In genomic region chr16:37802686-37803295, GRCm38 (mm10) we compare ENCODE assay signal across 11 mouse cellular contexts. TPM values are rescaled to one million over a fixed set of nuclear protein-coding genes. Genes with fewer than 3 reads are reported as not detected.
DNase-seq lines count a peak whose midpoint lies in the region; ATAC-seq and TF ChIP-seq lines count a peak whose summit lies in the region.
"Had no signal": no experiment of that assay in that cellular context is flagged by ENCODE, and none has a peak within 500 bp of the region (broad histone marks: within the 10 kb centered on the region; RNA-seq: fewer than 3 reads in every experiment).

No protein-coding gene starts in this region.

- H3K9me3 ChIP-seq in limb, embryonic 15.5 days, result no peaks in the 10 kb centered on the region
- no peaks in the 10 kb centered on the region for H3K9me3 ChIP-seq in lung, postnatal 0 days (ENCODE audit: low read length)
- H3K9me3 ChIP-seq: embryonic facial prominence, embryonic 15.5 days had no signal

- H3K4me3 ChIP-seq in embryonic fibroblast, embryonic 13.5 days (ENCODE audit: insufficient read depth, low read length), result no peak overlapping the region
- no peak overlapping the region for H3K4me3 ChIP-seq in limb, embryonic 15.5 days
- no peak overlapping the region for H3K4me3 ChIP-seq in lung, postnatal 0 days (ENCODE audit: low read depth, low read length)
- H3K4me3 ChIP-seq: embryonic facial prominence, embryonic 15.5 days had no signal

- TF ChIP-seq POLR2A in embryonic fibroblast, embryonic 13.5 days (IDR thresholded peaks at IDR 0.05; ENCODE audit: low read depth, low read length), result no peak

- peak; percentile 69 to 70 for DNase-seq in left cerebral cortex, postnatal 14 days (ENCODE audit: low spot score in 2 of 2)
- DNase-seq in left cerebral cortex, postnatal 10 days (ENCODE audit: extremely low spot score in 1 of 2, low spot score in 2 of 2), result no peak
- DNase-seq in right cerebral cortex, postnatal 25 days, result peak; percentile 62
- no peak for DNase-seq in lung, postnatal 0 days (ENCODE audit: low spot score)
- DNase-seq in adrenal gland, postnatal 14 days, result no peak

- intact Hi-C loops in left cerebral cortex, postnatal 14 days (cut with DNase I), result no loop called here
- intact Hi-C loops in left cerebral cortex, postnatal 10 days (cut with DNase I), result loop anchor here (10.0 kb wide), 1 partner anchor 698 kb away; no protein-coding TSS in a partner anchor

- 33% methylated on average over 4 of the region's 4 CpGs for WGBS in limb, embryonic 15.5 days
- WGBS in lung, postnatal 0 days, result 63% methylated on average over 4 of the region's 4 CpGs

- H3K4me2 ChIP-seq in limb, embryonic 15.5 days, result no peak overlapping the region
- no peak overlapping the region for H3K4me2 ChIP-seq in lung, postnatal 0 days (replicated peaks; ENCODE audit: low read depth, low read length)
- H3K4me2 ChIP-seq: embryonic facial prominence, embryonic 15.5 days had no signal

- H3K4me1 ChIP-seq in embryonic fibroblast, embryonic 13.5 days (ENCODE audit: control insufficient read depth, insufficient read depth, low read length), result peaks cover 24% of the 10 kb centered on the region
- H3K4me1 ChIP-seq in limb, embryonic 15.5 days, result peaks cover 41% of the 10 kb centered on the region
- H3K4me1 ChIP-seq in lung, postnatal 0 days (ENCODE audit: insufficient read depth, low read depth, low read length), result no peaks in the 10 kb centered on the region

- H3K36me3 ChIP-seq in limb, embryonic 15.5 days, result peaks cover 51% of the 10 kb centered on the region
- peaks cover 5% of the 10 kb centered on the region; the same call in 1 of the 2 replicates for H3K36me3 ChIP-seq in lung, postnatal 0 days (ENCODE audit: insufficient read depth, low read length)

- H3K9ac ChIP-seq in limb, embryonic 15.5 days, result no peak overlapping the region
- H3K9ac ChIP-seq in lung, postnatal 0 days (replicated peaks; ENCODE audit: low read depth), result no peak overlapping the region
- H3K9ac ChIP-seq: embryonic facial prominence, embryonic 15.5 days; liver, embryonic 14.5 days had no signal

- TF ChIP-seq EP300 in lung, postnatal 0 days (IDR thresholded peaks at IDR 0.05), result no peak

- peak overlapping the region; percentile 0 for H3K27ac ChIP-seq in embryonic fibroblast, embryonic 13.5 days (ENCODE audit: insufficient read depth, low read length)
- no peak overlapping the region for H3K27ac ChIP-seq in limb, embryonic 15.5 days
- no peak overlapping the region for H3K27ac ChIP-seq in lung, postnatal 0 days (ENCODE audit: low read length)
- H3K27ac ChIP-seq: kidney, postnatal 0 days; liver, embryonic 14.5 days had no signal

- no peak for TF ChIP-seq CTCF in embryonic fibroblast, embryonic 13.5 days (IDR thresholded peaks at IDR 0.05; ENCODE audit: borderline replicate concordance, insufficient read depth, low read length)
- no peak for TF ChIP-seq CTCF in lung, postnatal 0 days (IDR thresholded peaks at IDR 0.05)

- H3K27me3 ChIP-seq in limb, embryonic 15.5 days, result no peaks in the 10 kb centered on the region
- H3K27me3 ChIP-seq in lung, postnatal 0 days (replicated peaks; ENCODE audit: insufficient read depth, low read length), result no peaks in the 10 kb centered on the region
- H3K27me3 ChIP-seq: embryonic facial prominence, embryonic 15.5 days had no signal

- 0 out of 2 replicates have a peak, but pooled peaks have one; percentile 50 for ATAC-seq in limb, embryonic 15.5 days (ENCODE audit: insufficient number of reproducible peaks, low FRiP score, low TSS enrichment, low read depth)
- no peak for ATAC-seq in lung, postnatal 0 days

RNA-seq across cellular contexts. Expression of gene Fstl1, which starts 26.1 kb away (rescaled TPM):
- 10 to 100 TPM; 44.8 to 49.1 TPM for total RNA-seq in left cerebral cortex, postnatal 14 days (2021)
- total RNA-seq in left cerebral cortex, postnatal 10 days (2021), result 10 to 100 TPM; 67.0 to 71.9 TPM
- polyA plus RNA-seq in embryonic fibroblast, embryonic 13.5 days (2011; ENCODE audit: insufficient read length, low read depth, missing spikeins), result 1,166 and 1,394 TPM in 2 replicates
- polyA plus RNA-seq in limb, embryonic 15.5 days (2015; fragmentation: Nextera tagmentation; extraction: Ambion mirVana), result 835 and 854 TPM in 2 replicates
- polyA plus RNA-seq in lung, postnatal 0 days (2015; fragmentation: Nextera tagmentation; extraction: Ambion mirVana), result 305 and 333 TPM in 2 replicates
- 120 and 144 TPM in 2 replicates for total RNA-seq in adrenal gland, postnatal 14 days (2021)

RNA-seq across cellular contexts. Expression of gene Gm36028, which starts 58.2 kb away (rescaled TPM):
- total RNA-seq in left cerebral cortex, postnatal 14 days (2021), result not detected
- under 1 TPM in 1 of 2 experiments, not detected in 1; 0.32 TPM for total RNA-seq in left cerebral cortex, postnatal 10 days (2021)
- polyA plus RNA-seq in embryonic fibroblast, embryonic 13.5 days (2011; ENCODE audit: insufficient read length, low read depth, missing spikeins), result not detected in 2 replicates
- polyA plus RNA-seq in limb, embryonic 15.5 days (2015; fragmentation: Nextera tagmentation; extraction: Ambion mirVana), result not detected in 2 replicates
- polyA plus RNA-seq in lung, postnatal 0 days (2015; fragmentation: Nextera tagmentation; extraction: Ambion mirVana), result 0.61 and 0.73 TPM in 2 replicates
- 0.34 and 0.41 TPM in 2 replicates for total RNA-seq in adrenal gland, postnatal 14 days (2021)
- total RNA-seq: MEL had no signal

Comparison
In these comparisons a context has a peak if more than half of its experiments do, and no peak if none do; other contexts are left out.
1. DNase-seq: peak in left cerebral cortex, postnatal 14 days (2 of 2) and right cerebral cortex, postnatal 25 days (single experiment); none in left cerebral cortex, postnatal 10 days (0 of 2), lung, postnatal 0 days (single experiment) and adrenal gland, postnatal 14 days (single experiment).